Mouse (Mus musculus): Measurements from ENCODE around the gene Olfm1.

Gene Olfm1

DNA sequence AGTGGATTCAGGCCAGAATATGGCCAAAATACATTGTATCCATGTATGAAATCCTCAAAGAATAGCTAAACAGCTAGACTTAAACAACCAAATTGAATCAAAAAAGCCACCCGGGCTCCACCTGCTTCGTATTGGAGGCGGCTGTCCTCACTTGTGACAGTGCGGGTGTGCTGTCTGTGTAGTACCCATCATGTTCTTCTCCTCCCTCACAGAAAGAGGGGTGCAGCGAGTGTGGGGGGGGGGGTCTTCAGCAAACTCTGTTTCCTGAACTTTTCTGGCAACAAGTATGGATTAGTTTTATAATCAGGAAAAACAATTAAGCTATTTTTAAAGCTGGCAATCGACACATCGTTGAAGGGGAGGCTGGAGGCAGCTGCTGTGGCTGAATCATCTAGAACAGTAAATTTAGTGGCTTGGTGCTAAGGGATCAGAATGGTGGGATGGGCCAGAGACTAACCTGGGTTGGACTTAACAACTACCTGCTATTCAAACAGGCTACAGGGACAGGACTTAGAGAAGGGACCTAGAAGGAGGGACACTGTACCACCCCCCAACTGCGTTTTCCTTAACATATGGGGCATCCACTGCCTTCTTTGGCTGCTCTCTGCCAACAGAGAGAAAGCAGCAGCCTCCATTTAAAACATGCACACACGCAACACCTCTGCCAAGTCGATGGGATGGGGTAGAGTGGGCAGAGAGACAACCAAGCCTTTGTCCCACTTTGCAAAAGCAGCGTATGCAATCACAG lies 79.6 kb downstream of the Olfm1 start:
- H3K36me3 ChIP-seq (ENCODE audit: insufficient read depth, low read length), result no peaks in the 10 kb centered on the region
- H3K9me3 ChIP-seq (ENCODE audit: low read length), result no peaks in the 10 kb centered on the region
- peaks cover 5% of the 10 kb centered on the region; the same call in 1 of the 2 replicates for H3K27me3 ChIP-seq (ENCODE audit: insufficient read depth, low read length)
- TF ChIP-seq NANOG (IDR thresholded peaks at IDR 0.05; ENCODE audit: borderline replicate concordance, low read length) (no peak), POU5F1 (IDR thresholded peaks at IDR 0.05; ENCODE audit: borderline replicate concordance, low read length) (no peak), CTCF (conservative IDR thresholded peaks at IDR 0.05; ENCODE audit: low read length) (no peak)
- no peak overlapping the region for H3K4me3 ChIP-seq (replicated peaks; ENCODE audit: low read length)
- H3K4me1 ChIP-seq (replicated peaks; ENCODE audit: low read depth, low read length), result no peaks in the 10 kb centered on the region

DNA sequence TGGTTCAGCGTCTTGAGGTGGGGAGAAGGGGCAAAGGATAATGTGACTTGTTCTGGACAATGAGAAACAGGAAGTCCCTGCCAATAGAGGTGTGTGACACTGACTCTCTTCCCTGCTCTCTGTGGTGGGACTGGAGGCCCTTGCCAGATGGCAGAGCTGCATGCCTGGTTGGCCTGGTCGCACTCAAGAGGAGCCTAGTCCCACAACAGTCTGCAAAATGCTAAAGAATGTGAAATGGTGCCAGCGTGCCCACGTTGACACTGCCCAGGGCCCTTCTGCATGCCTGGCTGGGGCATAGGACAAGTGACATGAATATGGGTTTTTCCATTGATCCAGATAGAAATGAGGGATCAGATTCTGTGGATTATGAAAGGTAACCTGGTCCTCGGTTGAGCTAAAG lies 81.2 kb downstream of the Olfm1 start:
- Histone ChIP-seq H3K4me1 (replicated peaks; ENCODE audit: low read depth, low read length) (peaks cover 10% of the 10 kb centered on the region), H3K9me3 (ENCODE audit: low read length) (no peaks in the 10 kb centered on the region), H3K36me3 (ENCODE audit: insufficient read depth, low read length) (no peaks in the 10 kb centered on the region), H3K27me3 (ENCODE audit: insufficient read depth, low read length) (peaks cover 5% of the 10 kb centered on the region; the same call in 1 of the 2 replicates), H3K4me3 (replicated peaks; ENCODE audit: low read length) (no peak overlapping the region)
- TF ChIP-seq POU5F1 (IDR thresholded peaks at IDR 0.05; ENCODE audit: borderline replicate concordance, low read length), result no peak

DNA sequence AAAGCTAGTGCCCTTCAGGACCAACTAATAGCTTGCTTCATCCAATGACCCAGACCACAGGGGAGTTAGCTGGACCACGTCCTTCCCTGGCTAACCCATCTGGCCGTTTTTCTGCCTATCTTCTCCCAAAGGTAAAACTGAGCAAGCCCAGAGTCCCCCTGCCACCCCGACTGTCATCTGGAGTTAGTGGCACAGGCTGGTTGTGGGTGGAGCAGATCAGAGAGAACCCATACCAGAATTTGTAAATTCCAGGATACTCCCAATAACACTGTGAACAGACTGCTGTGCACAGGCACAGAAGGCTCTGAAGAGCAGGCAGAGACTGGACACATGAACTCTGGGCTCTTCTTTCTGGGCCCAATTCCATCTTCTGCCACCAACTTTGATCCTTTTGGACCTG lies 82.6 kb downstream of the Olfm1 start:
- Histone ChIP-seq H3K36me3 (ENCODE audit: insufficient read depth, low read length) (no peaks in the 10 kb centered on the region), H3K4me3 (replicated peaks; ENCODE audit: low read length) (no peak overlapping the region), H3K4me1 (replicated peaks; ENCODE audit: low read depth, low read length) (peaks cover 10% of the 10 kb centered on the region), H3K27me3 (ENCODE audit: insufficient read depth, low read length) (peaks cover 3% of the 10 kb centered on the region; the same call in 1 of the 2 replicates), H3K9me3 (ENCODE audit: low read length) (no peaks in the 10 kb centered on the region)
- TF ChIP-seq POU5F1 (IDR thresholded peaks at IDR 0.05; ENCODE audit: borderline replicate concordance, low read length) (no peak), NANOG (IDR thresholded peaks at IDR 0.05; ENCODE audit: borderline replicate concordance, low read length) (no peak), CTCF (conservative IDR thresholded peaks at IDR 0.05; ENCODE audit: low read length) (no peak)

DNA sequence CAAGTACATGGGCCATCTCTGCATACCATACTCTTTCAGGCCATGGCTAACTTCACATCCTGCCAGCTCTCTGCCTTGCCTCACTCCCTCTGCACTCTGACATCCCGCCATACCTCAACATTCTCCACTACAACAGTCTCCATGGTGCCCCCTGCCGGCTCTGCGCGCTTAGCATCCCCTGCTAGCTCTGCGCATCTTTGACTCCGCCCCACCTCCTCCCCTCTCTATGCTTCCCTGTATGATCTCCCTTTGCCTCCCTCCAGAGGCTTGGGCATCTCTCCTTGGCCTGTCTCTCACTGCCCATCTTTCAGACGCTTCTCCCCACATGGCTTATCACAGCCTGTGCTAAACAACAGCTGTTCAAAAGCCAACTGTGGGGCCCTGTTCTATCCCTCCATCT lies 85.4 kb downstream of the Olfm1 start:
- TF ChIP-seq CTCF (conservative IDR thresholded peaks at IDR 0.05; ENCODE audit: low read length) (peak; percentile 66), NANOG (IDR thresholded peaks at IDR 0.05; ENCODE audit: borderline replicate concordance, low read length) (no peak)
- Histone ChIP-seq H3K27me3 (ENCODE audit: insufficient read depth, low read length) (no peaks in the 10 kb centered on the region), H3K4me3 (replicated peaks; ENCODE audit: low read length) (no peak overlapping the region), H3K4me1 (replicated peaks; ENCODE audit: low read depth, low read length) (peaks cover 26% of the 10 kb centered on the region), H3K9me3 (ENCODE audit: low read length) (no peaks in the 10 kb centered on the region), H3K36me3 (ENCODE audit: insufficient read depth, low read length) (no peaks in the 10 kb centered on the region)

DNA sequence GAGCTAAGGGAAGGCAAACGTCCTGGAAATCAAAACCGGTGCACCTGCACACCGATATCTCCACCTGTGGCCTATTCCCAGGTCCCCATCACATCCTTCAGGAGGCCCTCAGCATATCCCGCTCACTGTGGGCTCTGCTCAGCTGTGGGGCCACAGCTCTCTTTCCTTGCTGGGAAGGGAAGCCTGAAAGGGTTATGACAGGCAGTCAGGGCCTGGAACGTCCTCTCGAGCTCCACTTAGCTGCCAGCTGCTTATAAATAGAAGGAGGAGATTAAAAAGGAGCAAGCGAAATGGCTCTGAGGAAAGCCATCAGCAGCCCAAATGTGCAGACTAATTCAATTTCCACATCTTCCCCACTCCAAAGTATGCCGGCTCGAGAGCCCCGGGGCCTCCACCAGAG lies 86.1 kb downstream of the Olfm1 start:
- TF ChIP-seq CTCF (conservative IDR thresholded peaks at IDR 0.05; ENCODE audit: low read length), result no peak
- no peak for TF ChIP-seq NANOG (IDR thresholded peaks at IDR 0.05; ENCODE audit: borderline replicate concordance, low read length)
- no peak for TF ChIP-seq POU5F1 (IDR thresholded peaks at IDR 0.05; ENCODE audit: borderline replicate concordance, low read length)
- no peaks in the 10 kb centered on the region for H3K36me3 ChIP-seq (ENCODE audit: insufficient read depth, low read length)
- no peaks in the 10 kb centered on the region for H3K27me3 ChIP-seq (ENCODE audit: insufficient read depth, low read length)
- H3K9me3 ChIP-seq (ENCODE audit: low read length), result no peaks in the 10 kb centered on the region
- H3K4me3 ChIP-seq (replicated peaks; ENCODE audit: low read length), result no peak overlapping the region
- H3K4me1 ChIP-seq (replicated peaks; ENCODE audit: low read depth, low read length), result peaks cover 26% of the 10 kb centered on the region

Data from E14TG2a.4 (cell line).